Mouse (Mus musculus): ENCODE measurements around the gene Map4k3. TPM values are rescaled to one million over a fixed set of nuclear protein-coding genes. Genes with fewer than 3 reads are reported as not detected.
"Not testable (repeated sequence)": the region's sequence is repeated elsewhere in the genome, so short reads cannot be mapped to it uniquely, and the experiment has no call there.

Map4k3 gene
- polyA plus RNA-seq, 1 experiment from 2014 or later = 33.8 TPM

- H3K27me3 ChIP-seq (replicated peaks; ENCODE audit: control insufficient read depth, insufficient read depth, low read length) = no peaks in the 10 kb centered on the region
- H3K4me3 ChIP-seq (ENCODE audit: low read depth, low read length) = no peak overlapping the region
- H3K9ac ChIP-seq (ENCODE audit: low read depth, low read length) = no peak overlapping the region
- DNase-seq (ENCODE audit: low spot score) = no peak
- H3K36me3 ChIP-seq (ENCODE audit: control insufficient read depth, insufficient read depth, low read length) = no peaks in the 10 kb centered on the region
- 73% methylated on average over 9 of the region's 9 CpGs for WGBS
- H3K4me1 ChIP-seq (ENCODE audit: control insufficient read depth, insufficient read depth, low read length) = peaks cover 22% of the 10 kb centered on the region; the same call in 1 of the 2 replicates
- ATAC-seq (ENCODE audit: low read depth) = no peak
- H3K9me3 ChIP-seq (ENCODE audit: control insufficient read depth, low read length) = no peaks in the 10 kb centered on the region
- no peak overlapping the region for H3K4me2 ChIP-seq (ENCODE audit: low read depth, low read length)
- no peak overlapping the region for H3K27ac ChIP-seq (replicated peaks; ENCODE audit: low read depth, low read length)
These were observed 34.2 kb upstream of the Map4k3 start for GRCm38 (mm10) chr17:80762391-80763040.

- not testable (repeated sequence) for H3K4me3 ChIP-seq (ENCODE audit: low read depth, low read length); H3K4me2 ChIP-seq (ENCODE audit: low read depth, low read length); H3K36me3 ChIP-seq (ENCODE audit: control insufficient read depth, insufficient read depth, low read length); ATAC-seq (ENCODE audit: low read depth); H3K27me3 ChIP-seq (replicated peaks; ENCODE audit: control insufficient read depth, insufficient read depth, low read length); H3K9me3 ChIP-seq (ENCODE audit: control insufficient read depth, low read length); H3K9ac ChIP-seq (ENCODE audit: low read depth, low read length); H3K27ac ChIP-seq (replicated peaks; ENCODE audit: low read depth, low read length); DNase-seq (ENCODE audit: low spot score)
- H3K4me1 ChIP-seq (ENCODE audit: control insufficient read depth, insufficient read depth, low read length) = peaks cover 22% of the 10 kb centered on the region; the same call in 1 of the 2 replicates
- 85% methylated on average over 8 of the region's 8 CpGs for WGBS
These were observed 32.9 kb upstream of the Map4k3 start for GRCm38 (mm10) chr17:80761191-80761590.

- H3K27ac ChIP-seq (replicated peaks; ENCODE audit: low read depth, low read length) = no peak overlapping the region
- 79% methylated on average over 16 of the region's 16 CpGs for WGBS
- H3K36me3 ChIP-seq (ENCODE audit: control insufficient read depth, insufficient read depth, low read length) = no peaks in the 10 kb centered on the region
- H3K9ac ChIP-seq (ENCODE audit: low read depth, low read length) = no peak overlapping the region
- DNase-seq (ENCODE audit: low spot score) (no peak), ATAC-seq (ENCODE audit: low read depth) (no peak)
- no peak overlapping the region for H3K4me2 ChIP-seq (ENCODE audit: low read depth, low read length)
- no peaks in the 10 kb centered on the region for H3K9me3 ChIP-seq (ENCODE audit: control insufficient read depth, low read length)
- H3K27me3 ChIP-seq (replicated peaks; ENCODE audit: control insufficient read depth, insufficient read depth, low read length) = no peaks in the 10 kb centered on the region
- no peak overlapping the region for H3K4me3 ChIP-seq (ENCODE audit: low read depth, low read length)
- peaks cover 28% of the 10 kb centered on the region for H3K4me1 ChIP-seq (ENCODE audit: control insufficient read depth, insufficient read depth, low read length)
These were observed 32.3 kb upstream of the Map4k3 start for GRCm38 (mm10) chr17:80760344-80761145.

- no peak overlapping the region for H3K4me3 ChIP-seq (ENCODE audit: low read depth, low read length)
- DNase-seq (ENCODE audit: low spot score) (peak; percentile 22), ATAC-seq (ENCODE audit: low read depth) (no peak)
- WGBS = 62% methylated on average over 5 of the region's 5 CpGs
- H3K9me3 ChIP-seq (ENCODE audit: control insufficient read depth, low read length) = no peaks in the 10 kb centered on the region
- no peaks in the 10 kb centered on the region for H3K36me3 ChIP-seq (ENCODE audit: control insufficient read depth, insufficient read depth, low read length)
- peaks cover 14% of the 10 kb centered on the region for H3K4me1 ChIP-seq (ENCODE audit: control insufficient read depth, insufficient read depth, low read length)
- no peak overlapping the region for H3K27ac ChIP-seq (replicated peaks; ENCODE audit: low read depth, low read length)
- H3K27me3 ChIP-seq (replicated peaks; ENCODE audit: control insufficient read depth, insufficient read depth, low read length) = no peaks in the 10 kb centered on the region
- H3K9ac ChIP-seq (ENCODE audit: low read depth, low read length) = no peak overlapping the region
- no peak overlapping the region for H3K4me2 ChIP-seq (ENCODE audit: low read depth, low read length)
These were observed 27.8 kb upstream of the Map4k3 start for GRCm38 (mm10) chr17:80756043-80756442.

- DNase-seq (ENCODE audit: low spot score) = peak; percentile 58
- ATAC-seq (ENCODE audit: low read depth) = no peak
- H3K4me2 ChIP-seq (ENCODE audit: low read depth, low read length) = no peak overlapping the region
These were observed 27.0 kb upstream of the Map4k3 start for GRCm38 (mm10) chr17:80755076-80755871.

GRCm38 (mm10) chr17:80754589-80754988, 26.3 kb upstream of the Map4k3 start:
- no peak for DNase-seq (ENCODE audit: low spot score)
- no peak overlapping the region for H3K4me2 ChIP-seq (ENCODE audit: low read depth, low read length)
- 54% methylated on average over 8 of the region's 8 CpGs for WGBS

More at GRCm38 (mm10) chr17:80755076-80755871, 27.0 kb upstream of the Map4k3 start:
- no peaks in the 10 kb centered on the region for H3K36me3 ChIP-seq (ENCODE audit: control insufficient read depth, insufficient read depth, low read length)
- no peaks in the 10 kb centered on the region for H3K27me3 ChIP-seq (replicated peaks; ENCODE audit: control insufficient read depth, insufficient read depth, low read length)
- peaks cover 14% of the 10 kb centered on the region for H3K4me1 ChIP-seq (ENCODE audit: control insufficient read depth, insufficient read depth, low read length)
- H3K27ac ChIP-seq (replicated peaks; ENCODE audit: low read depth, low read length) = no peak overlapping the region; the same call in 1 of the 2 replicates
- H3K9ac ChIP-seq (ENCODE audit: low read depth, low read length) = no peak overlapping the region
- no peak overlapping the region for H3K4me3 ChIP-seq (ENCODE audit: low read depth, low read length)
- 48% methylated on average over 9 of the region's 9 CpGs for WGBS
- H3K9me3 ChIP-seq (ENCODE audit: control insufficient read depth, low read length) = no peaks in the 10 kb centered on the region

GRCm38 (mm10) chr17:80752466-80752865, 24.2 kb upstream of the Map4k3 start:
- DNase-seq (ENCODE audit: low spot score) (peak; percentile 33), ATAC-seq (ENCODE audit: low read depth) (0 out of 2 replicates have a peak, but pooled peaks have one; percentile 12)
- Histone ChIP-seq H3K4me1 (ENCODE audit: control insufficient read depth, insufficient read depth, low read length) (peaks cover 14% of the 10 kb centered on the region), H3K4me3 (ENCODE audit: low read depth, low read length) (no peak overlapping the region), H3K27me3 (replicated peaks; ENCODE audit: control insufficient read depth, insufficient read depth, low read length) (no peaks in the 10 kb centered on the region), H3K27ac (replicated peaks; ENCODE audit: low read depth, low read length) (no peak overlapping the region), H3K9me3 (ENCODE audit: control insufficient read depth, low read length) (no peaks in the 10 kb centered on the region), H3K9ac (ENCODE audit: low read depth, low read length) (no peak overlapping the region), H3K36me3 (ENCODE audit: control insufficient read depth, insufficient read depth, low read length) (no peaks in the 10 kb centered on the region), H3K4me2 (ENCODE audit: low read depth, low read length) (no peak overlapping the region)
- 11% methylated on average over 1 of the region's 1 CpGs for WGBS

More at GRCm38 (mm10) chr17:80754589-80754988, 26.3 kb upstream of the Map4k3 start:
- Histone ChIP-seq H3K9me3 (ENCODE audit: control insufficient read depth, low read length) (no peaks in the 10 kb centered on the region), H3K27me3 (replicated peaks; ENCODE audit: control insufficient read depth, insufficient read depth, low read length) (no peaks in the 10 kb centered on the region), H3K27ac (replicated peaks; ENCODE audit: low read depth, low read length) (no peak overlapping the region; the same call in 1 of the 2 replicates), H3K9ac (ENCODE audit: low read depth, low read length) (no peak overlapping the region), H3K4me1 (ENCODE audit: control insufficient read depth, insufficient read depth, low read length) (peaks cover 14% of the 10 kb centered on the region), H3K36me3 (ENCODE audit: control insufficient read depth, insufficient read depth, low read length) (no peaks in the 10 kb centered on the region), H3K4me3 (ENCODE audit: low read depth, low read length) (no peak overlapping the region)
- no peak for ATAC-seq (ENCODE audit: low read depth)

GRCm38 (mm10) chr17:80739421-80739820, 11.1 kb upstream of the Map4k3 start:
- no peaks in the 10 kb centered on the region for H3K4me1 ChIP-seq (ENCODE audit: control insufficient read depth, insufficient read depth, low read length)
- ATAC-seq (ENCODE audit: low read depth) = no peak
- no peaks in the 10 kb centered on the region for H3K9me3 ChIP-seq (ENCODE audit: control insufficient read depth, low read length)
- no peak overlapping the region for H3K4me2 ChIP-seq (ENCODE audit: low read depth, low read length)
- no peak overlapping the region for H3K4me3 ChIP-seq (ENCODE audit: low read depth, low read length)
- 81% methylated on average over 5 of the region's 5 CpGs for whole genome bisulfite sequencing
- DNase-seq (ENCODE audit: low spot score) = no peak
- H3K36me3 ChIP-seq (ENCODE audit: control insufficient read depth, insufficient read depth, low read length) = no peaks in the 10 kb centered on the region
- H3K27me3 ChIP-seq (replicated peaks; ENCODE audit: control insufficient read depth, insufficient read depth, low read length) = no peaks in the 10 kb centered on the region
- H3K9ac ChIP-seq (ENCODE audit: low read depth, low read length) = no peak overlapping the region
- H3K27ac ChIP-seq (replicated peaks; ENCODE audit: low read depth, low read length) = no peak overlapping the region
